Comparison of ENCODE assay signal across 8 mouse cellular contexts in the genomic region with DNA sequence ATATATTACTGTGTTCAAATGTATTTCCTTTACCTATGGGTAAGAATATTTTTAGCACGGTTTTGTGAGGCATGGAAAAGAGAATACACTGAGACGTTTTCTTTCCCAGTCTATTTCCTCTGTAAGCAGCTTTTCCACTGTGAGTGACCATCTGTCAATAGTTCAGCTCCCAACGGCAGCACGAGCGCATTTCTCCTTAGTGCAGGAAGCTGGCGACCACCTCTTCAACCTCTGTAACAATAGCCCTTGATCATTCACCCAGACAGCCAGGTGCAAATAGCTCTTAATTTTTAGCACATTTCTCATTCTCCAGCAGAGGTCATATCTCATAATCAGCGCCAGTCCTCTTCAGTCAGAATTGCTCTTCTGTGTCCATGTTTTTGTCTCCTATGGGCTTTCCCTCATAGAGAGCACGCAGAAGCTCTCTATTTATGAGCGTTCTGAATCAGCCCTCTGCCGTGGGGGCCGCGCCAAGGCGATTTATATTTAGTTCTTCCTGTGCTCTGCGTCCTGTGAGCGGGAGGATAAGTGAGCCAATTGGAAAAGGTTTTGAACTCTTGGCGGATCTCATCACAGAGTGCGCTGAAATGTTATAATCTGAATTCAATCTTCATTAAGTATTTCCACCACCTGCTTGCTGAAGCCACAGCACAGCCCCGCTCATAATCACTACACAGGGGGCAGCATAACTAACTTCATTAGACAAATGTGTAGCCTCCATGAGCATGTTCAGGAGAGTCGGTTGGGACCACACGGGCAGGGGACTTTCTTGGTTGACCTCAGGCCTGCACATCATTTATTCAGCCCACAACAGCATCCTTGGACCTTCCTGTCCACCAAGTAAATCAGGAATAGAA.
DNase-seq lines count a peak whose midpoint lies in the region; ATAC-seq lines count a peak whose summit lies in the region.

No protein-coding gene starts in this region.

- intact Hi-C loops in gastrocnemius, postnatal 36 days (cut with DNase I), result no loop called here

- no peak for ATAC-seq in embryonic facial prominence, embryonic 13.5 days (ENCODE audit: insufficient number of reproducible peaks, insufficient read depth, low FRiP score, low TSS enrichment, low read depth)
- ATAC-seq in heart, embryonic 11.5 days (replicated peaks; ENCODE audit: insufficient number of reproducible peaks, low FRiP score, low TSS enrichment), result no peak

- WGBS in embryonic facial prominence, embryonic 13.5 days, result 36% methylated on average over 20 of the region's 20 CpGs
- WGBS in heart, embryonic 11.5 days (ENCODE audit: insufficient replicate concordance), result 54% methylated on average over 20 of the region's 20 CpGs

- H3K4me3 ChIP-seq in embryonic facial prominence, embryonic 13.5 days, result no peak overlapping the region
- H3K4me3 ChIP-seq in heart, embryonic 11.5 days (ENCODE audit: low read depth, low read length), result no peak overlapping the region

- no peaks in the 10 kb centered on the region for H3K36me3 ChIP-seq in embryonic facial prominence, embryonic 13.5 days
- H3K36me3 ChIP-seq in heart, embryonic 11.5 days (ENCODE audit: control insufficient read depth, insufficient read depth, low read length), result no peaks in the 10 kb centered on the region

- H3K4me2 ChIP-seq in embryonic facial prominence, embryonic 13.5 days, result peak overlapping the region; percentile 34
- peak overlapping the region; percentile 39 for H3K4me2 ChIP-seq in heart, embryonic 11.5 days

- H3K9ac ChIP-seq in embryonic facial prominence, embryonic 13.5 days, result no peak overlapping the region
- H3K9ac ChIP-seq in heart, embryonic 11.5 days (ENCODE audit: low read depth, low read length), result no peak overlapping the region

- H3K27ac ChIP-seq in embryonic facial prominence, embryonic 13.5 days, result peak overlapping the region; percentile 45
- peak overlapping the region; percentile 50; the same call in 1 of the 2 replicates for H3K27ac ChIP-seq in heart, embryonic 11.5 days (ENCODE audit: low read depth, low read length)

- no peaks in the 10 kb centered on the region for H3K27me3 ChIP-seq in embryonic facial prominence, embryonic 13.5 days
- H3K27me3 ChIP-seq in heart, embryonic 11.5 days (ENCODE audit: control insufficient read depth, insufficient read depth, low read length), result no peaks in the 10 kb centered on the region

- H3K4me1 ChIP-seq in embryonic facial prominence, embryonic 13.5 days, result peaks cover 25% of the 10 kb centered on the region
- peaks cover 3% of the 10 kb centered on the region; the same call in 1 of the 2 replicates for H3K4me1 ChIP-seq in heart, embryonic 11.5 days (ENCODE audit: control insufficient read depth, insufficient read depth, low read length)

- no peaks in the 10 kb centered on the region for H3K9me3 ChIP-seq in embryonic facial prominence, embryonic 13.5 days
- no peaks in the 10 kb centered on the region for H3K9me3 ChIP-seq in heart, embryonic 11.5 days (replicated peaks; ENCODE audit: control insufficient read depth, low read length)

- DNase-seq in gastrocnemius, adult 18-20 months (ENCODE audit: low spot score), result peak; percentile 31
- DNase-seq in gastrocnemius, postnatal 36 days, result no peak
- peak; percentile 6 to 18 for DNase-seq in kidney, postnatal 36 days
- DNase-seq in lung, postnatal 10 days, result peak; percentile 50
- peak; percentile 44 for DNase-seq in right cerebral cortex, postnatal 25 days
- DNase-seq in thymus, adult 18-20 months, result no peak

Comparison
In these comparisons a context has a peak if more than half of its experiments do, and no peak if none do; other contexts are left out.
1. DNase-seq: peak in gastrocnemius, adult 18-20 months (single experiment), kidney, postnatal 36 days (2 of 2), lung, postnatal 10 days (single experiment) and right cerebral cortex, postnatal 25 days (single experiment); none in gastrocnemius, postnatal 36 days (0 of 2) and thymus, adult 18-20 months (0 of 2).